Mouse (Mus musculus): Measurements from ENCODE around the gene Olfr1369-ps1. TPM values are rescaled to one million over a fixed set of nuclear protein-coding genes. Genes with fewer than 3 reads are reported as not detected.
"Not testable (repeated sequence)": the region's sequence is repeated elsewhere in the genome, so short reads cannot be mapped to it uniquely, and the experiment has no call there.

Olfr1369-ps1 gene
- 0.04 TPM in 1 of 2 replicates, not detected in the other for polyA plus RNA-seq (2015; fragmentation: Nextera tagmentation; extraction: Ambion mirVana)

GRCm38 (mm10) chr13:21111183-21111582, at the start of gene Olfr1369-ps1:
Gene Olfr1369-ps1, plus strand, starts transcription at chr13:21111483.
- H3K4me1 ChIP-seq (ENCODE audit: control insufficient read depth, insufficient read depth, low read length); H3K4me3 ChIP-seq (ENCODE audit: low read length); H3K9me3 ChIP-seq (ENCODE audit: control insufficient read depth, low read length); ATAC-seq; H3K27me3 ChIP-seq (replicated peaks; ENCODE audit: control insufficient read depth, insufficient read depth, low read length); H3K9ac ChIP-seq (ENCODE audit: low read depth, low read length); H3K36me3 ChIP-seq (ENCODE audit: control insufficient read depth, insufficient read depth, low read length); H3K4me2 ChIP-seq (ENCODE audit: low read depth, low read length); H3K27ac ChIP-seq (ENCODE audit: low read length): not testable (repeated sequence)
- WGBS = 76% methylated on average over 3 of the region's 3 CpGs

GRCm38 (mm10) chr13:21066021-21066420, 45.3 kb upstream of the Olfr1369-ps1 start:
- Histone ChIP-seq H3K4me1 (ENCODE audit: control insufficient read depth, insufficient read depth, low read length) (no peaks in the 10 kb centered on the region), H3K27ac (ENCODE audit: low read length) (no peak overlapping the region), H3K9me3 (ENCODE audit: control insufficient read depth, low read length) (no peaks in the 10 kb centered on the region), H3K27me3 (replicated peaks; ENCODE audit: control insufficient read depth, insufficient read depth, low read length) (no peaks in the 10 kb centered on the region), H3K9ac (ENCODE audit: low read depth, low read length) (no peak overlapping the region), H3K36me3 (ENCODE audit: control insufficient read depth, insufficient read depth, low read length) (no peaks in the 10 kb centered on the region), H3K4me3 (ENCODE audit: low read length) (no peak overlapping the region), H3K4me2 (ENCODE audit: low read depth, low read length) (no peak overlapping the region)
- ATAC-seq = no peak
- 88% methylated on average over 2 of the region's 2 CpGs for WGBS

- Histone ChIP-seq H3K9me3 (ENCODE audit: control insufficient read depth, low read length) (no peaks in the 10 kb centered on the region), H3K27me3 (replicated peaks; ENCODE audit: control insufficient read depth, insufficient read depth, low read length) (no peaks in the 10 kb centered on the region), H3K4me1 (ENCODE audit: control insufficient read depth, insufficient read depth, low read length) (no peaks in the 10 kb centered on the region), H3K27ac (ENCODE audit: low read length) (no peak within 1 kb of the TSS), H3K4me3 (ENCODE audit: low read length) (no peak within 1 kb of the TSS), H3K36me3 (ENCODE audit: control insufficient read depth, insufficient read depth, low read length) (no peaks in the 10 kb centered on the region), H3K4me2 (ENCODE audit: low read depth, low read length) (no peak within 1 kb of the TSS), H3K9ac (ENCODE audit: low read depth, low read length) (no peak within 1 kb of the TSS)
- WGBS = 73% methylated on average over 3 of the region's 3 CpGs
- no peak for ATAC-seq
Observed at GRCm38 (mm10) chr13:21074847-21075246, 36.4 kb upstream of the Olfr1369-ps1 start, which contains the start of gene Olfr1370. Gene Olfr1370, minus strand, starts transcription at chr13:21074947.

- no peak overlapping the region for H3K9ac ChIP-seq (ENCODE audit: low read depth, low read length)
- no peak overlapping the region for H3K27ac ChIP-seq (ENCODE audit: low read length)
- H3K4me3 ChIP-seq (ENCODE audit: low read length) = no peak overlapping the region
- no peaks in the 10 kb centered on the region for H3K27me3 ChIP-seq (replicated peaks; ENCODE audit: control insufficient read depth, insufficient read depth, low read length)
- no peaks in the 10 kb centered on the region for H3K9me3 ChIP-seq (ENCODE audit: control insufficient read depth, low read length)
- ATAC-seq = no peak
- H3K4me1 ChIP-seq (ENCODE audit: control insufficient read depth, insufficient read depth, low read length) = no peaks in the 10 kb centered on the region
- no peak overlapping the region for H3K4me2 ChIP-seq (ENCODE audit: low read depth, low read length)
- no peaks in the 10 kb centered on the region for H3K36me3 ChIP-seq (ENCODE audit: control insufficient read depth, insufficient read depth, low read length)
- 70% methylated on average over 2 of the region's 2 CpGs for WGBS
Observed at GRCm38 (mm10) chr13:21082686-21083085, 28.6 kb upstream of the Olfr1369-ps1 start.

- no peaks in the 10 kb centered on the region for H3K36me3 ChIP-seq (ENCODE audit: control insufficient read depth, insufficient read depth, low read length)
- no peaks in the 10 kb centered on the region for H3K27me3 ChIP-seq (replicated peaks; ENCODE audit: control insufficient read depth, insufficient read depth, low read length)
- H3K9ac ChIP-seq (ENCODE audit: low read depth, low read length) = no peak overlapping the region
- no peaks in the 10 kb centered on the region for H3K9me3 ChIP-seq (ENCODE audit: control insufficient read depth, low read length)
- H3K27ac ChIP-seq (ENCODE audit: low read length) = no peak overlapping the region
- WGBS = 93% methylated on average over 3 of the region's 3 CpGs
- H3K4me3 ChIP-seq (ENCODE audit: low read length) = no peak overlapping the region
- H3K4me1 ChIP-seq (ENCODE audit: control insufficient read depth, insufficient read depth, low read length) = no peaks in the 10 kb centered on the region
- ATAC-seq = no peak
- no peak overlapping the region for H3K4me2 ChIP-seq (ENCODE audit: low read depth, low read length)
Observed at GRCm38 (mm10) chr13:21109759-21110158, 1.5 kb upstream of the Olfr1369-ps1 start.

- ATAC-seq = no peak
- H3K36me3 ChIP-seq (ENCODE audit: control insufficient read depth, insufficient read depth, low read length) = no peaks in the 10 kb centered on the region
- no peak overlapping the region for H3K4me2 ChIP-seq (ENCODE audit: low read depth, low read length)
- no peak overlapping the region for H3K4me3 ChIP-seq (ENCODE audit: low read length)
- no peaks in the 10 kb centered on the region for H3K4me1 ChIP-seq (ENCODE audit: control insufficient read depth, insufficient read depth, low read length)
- no peak overlapping the region for H3K27ac ChIP-seq (ENCODE audit: low read length)
- 94% methylated on average over 6 of the region's 6 CpGs for WGBS
- H3K9ac ChIP-seq (ENCODE audit: low read depth, low read length) = no peak overlapping the region
- no peaks in the 10 kb centered on the region for H3K27me3 ChIP-seq (replicated peaks; ENCODE audit: control insufficient read depth, insufficient read depth, low read length)
- H3K9me3 ChIP-seq (ENCODE audit: control insufficient read depth, low read length) = no peaks in the 10 kb centered on the region
Observed at GRCm38 (mm10) chr13:21110441-21110840, 842 bp upstream of the Olfr1369-ps1 start.

- no peaks in the 10 kb centered on the region for H3K36me3 ChIP-seq (ENCODE audit: control insufficient read depth, insufficient read depth, low read length)
Observed at GRCm38 (mm10) chr13:21114121-21114520, 2.8 kb downstream of the Olfr1369-ps1 start.

GRCm38 (mm10) chr13:21129339-21129738, 18.1 kb downstream of the Olfr1369-ps1 start, which contains the start of gene Olfr263:
Gene Olfr263, plus strand, starts transcription at chr13:21129639.
- not testable (repeated sequence) for H3K9me3 ChIP-seq (ENCODE audit: control insufficient read depth, low read length); H3K4me1 ChIP-seq (ENCODE audit: control insufficient read depth, insufficient read depth, low read length); H3K36me3 ChIP-seq (ENCODE audit: control insufficient read depth, insufficient read depth, low read length); H3K4me3 ChIP-seq (ENCODE audit: low read length); H3K27ac ChIP-seq (ENCODE audit: low read length); H3K9ac ChIP-seq (ENCODE audit: low read depth, low read length); H3K27me3 ChIP-seq (replicated peaks; ENCODE audit: control insufficient read depth, insufficient read depth, low read length); ATAC-seq; H3K4me2 ChIP-seq (ENCODE audit: low read depth, low read length)
- 73% methylated on average over 3 of the region's 3 CpGs for WGBS

More at GRCm38 (mm10) chr13:21114121-21114520, 2.8 kb downstream of the Olfr1369-ps1 start:
- WGBS = 78% methylated on average over 4 of the region's 4 CpGs
- no peaks in the 10 kb centered on the region for H3K9me3 ChIP-seq (ENCODE audit: control insufficient read depth, low read length)
- no peaks in the 10 kb centered on the region for H3K27me3 ChIP-seq (replicated peaks; ENCODE audit: control insufficient read depth, insufficient read depth, low read length)
- H3K4me3 ChIP-seq (ENCODE audit: low read length) = no peak overlapping the region
- no peaks in the 10 kb centered on the region for H3K4me1 ChIP-seq (ENCODE audit: control insufficient read depth, insufficient read depth, low read length)
- no peak for ATAC-seq
- no peak overlapping the region for H3K9ac ChIP-seq (ENCODE audit: low read depth, low read length)
- H3K4me2 ChIP-seq (ENCODE audit: low read depth, low read length) = no peak overlapping the region
- H3K27ac ChIP-seq (ENCODE audit: low read length) = no peak overlapping the region

- Histone ChIP-seq H3K27me3 (replicated peaks; ENCODE audit: control insufficient read depth, insufficient read depth, low read length) (no peaks in the 10 kb centered on the region), H3K4me2 (ENCODE audit: low read depth, low read length) (no peak overlapping the region), H3K9ac (ENCODE audit: low read depth, low read length) (no peak overlapping the region), H3K4me3 (ENCODE audit: low read length) (no peak overlapping the region), H3K4me1 (ENCODE audit: control insufficient read depth, insufficient read depth, low read length) (no peaks in the 10 kb centered on the region), H3K36me3 (ENCODE audit: control insufficient read depth, insufficient read depth, low read length) (no peaks in the 10 kb centered on the region), H3K9me3 (ENCODE audit: control insufficient read depth, low read length) (no peaks in the 10 kb centered on the region), H3K27ac (ENCODE audit: low read length) (no peak overlapping the region)
- WGBS = 39% methylated on average over 8 of the region's 8 CpGs
- ATAC-seq = no peak
Observed at GRCm38 (mm10) chr13:21142421-21142820, 31.1 kb downstream of the Olfr1369-ps1 start.

- Histone ChIP-seq H3K4me2 (ENCODE audit: low read depth, low read length) (no peak within 1 kb of the TSS), H3K4me3 (ENCODE audit: low read length) (no peak within 1 kb of the TSS), H3K27me3 (replicated peaks; ENCODE audit: control insufficient read depth, insufficient read depth, low read length) (no peaks in the 10 kb centered on the region), H3K4me1 (ENCODE audit: control insufficient read depth, insufficient read depth, low read length) (no peaks in the 10 kb centered on the region), H3K27ac (ENCODE audit: low read length) (no peak within 1 kb of the TSS), H3K36me3 (ENCODE audit: control insufficient read depth, insufficient read depth, low read length) (no peaks in the 10 kb centered on the region), H3K9ac (ENCODE audit: low read depth, low read length) (no peak within 1 kb of the TSS), H3K9me3 (ENCODE audit: control insufficient read depth, low read length) (no peaks in the 10 kb centered on the region)
- WGBS = 73% methylated on average over 4 of the region's 4 CpGs
- no peak for ATAC-seq
Observed at GRCm38 (mm10) chr13:21145767-21146166, 34.5 kb downstream of the Olfr1369-ps1 start, which contains the start of gene Olfr1368. Gene Olfr1368, minus strand, starts transcription at chr13:21145867.

All from intestine, embryonic 16.5 days (tissue).